Comparison of ENCODE assay signal across 8 mouse cellular contexts in the genomic region with DNA sequence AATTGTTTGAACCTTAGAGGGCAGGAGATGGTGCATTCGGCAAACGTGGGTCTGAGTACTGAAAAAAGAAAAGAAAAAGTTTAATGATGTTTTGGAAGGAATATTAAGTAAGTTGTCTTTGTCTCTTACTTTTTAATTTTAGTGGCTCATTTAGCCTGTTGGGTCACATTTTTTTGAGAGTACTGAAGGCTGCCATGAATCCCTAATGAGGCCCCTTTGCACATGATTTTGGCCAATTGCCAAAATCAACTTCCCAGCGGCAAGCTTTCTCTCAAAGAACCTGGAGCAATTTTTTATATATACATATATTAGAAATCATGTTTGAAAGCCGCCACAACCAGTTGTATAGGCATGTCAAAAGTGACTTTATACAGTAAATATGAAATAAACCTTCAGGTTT.
DNase-seq lines count a peak whose midpoint lies in the region; ATAC-seq and TF ChIP-seq lines count a peak whose summit lies in the region.

No protein-coding gene starts in this region.

- peaks cover 4% of the 10 kb centered on the region; the same call in 1 of the 2 replicates for H3K36me3 ChIP-seq in forebrain, embryonic 13.5 days (ENCODE audit: poor library complexity, severe bottlenecking)
- H3K36me3 ChIP-seq in hindbrain, postnatal 0 days (ENCODE audit: insufficient read depth, low read length) = no peaks in the 10 kb centered on the region
- H3K36me3 ChIP-seq in lung, embryonic 16.5 days (ENCODE audit: control insufficient read depth, insufficient read depth, low read length) = no peaks in the 10 kb centered on the region

- no peaks in the 10 kb centered on the region for H3K27me3 ChIP-seq in forebrain, embryonic 13.5 days
- H3K27me3 ChIP-seq in hindbrain, postnatal 0 days (ENCODE audit: insufficient read depth, low read length) = no peaks in the 10 kb centered on the region
- H3K27me3 ChIP-seq in lung, embryonic 16.5 days (ENCODE audit: control insufficient read depth, insufficient read depth, low read depth, low read length) = no peaks in the 10 kb centered on the region

- ATAC-seq in forebrain, embryonic 13.5 days = 0 out of 2 replicates have a peak, but pooled peaks have one; percentile 9
- no peak for ATAC-seq in hindbrain, postnatal 0 days
- peak; percentile 21; the same call in 1 of the 2 replicates for ATAC-seq in lung, embryonic 16.5 days (ENCODE audit: low read depth)
- no peak for ATAC-seq in megakaryocyte, adult 5-6 weeks (ENCODE audit: poor library complexity, severe bottlenecking)

- H3K27ac ChIP-seq in forebrain, embryonic 13.5 days = peak overlapping the region; percentile 96
- peak overlapping the region; percentile 79 for H3K27ac ChIP-seq in hindbrain, postnatal 0 days
- peak overlapping the region; percentile 92 for H3K27ac ChIP-seq in lung, embryonic 16.5 days (ENCODE audit: low read length)

- H3K4me3 ChIP-seq in forebrain, embryonic 13.5 days = peak overlapping the region; percentile 44
- H3K4me3 ChIP-seq in hindbrain, postnatal 0 days (ENCODE audit: low read length) = peak overlapping the region; percentile 36
- peak overlapping the region; percentile 43 for H3K4me3 ChIP-seq in lung, embryonic 16.5 days (ENCODE audit: low read length)

- H3K4me1 ChIP-seq in forebrain, embryonic 13.5 days = peaks cover 32% of the 10 kb centered on the region
- no peaks in the 10 kb centered on the region for H3K4me1 ChIP-seq in hindbrain, postnatal 0 days (ENCODE audit: insufficient read depth, low read length)
- peaks cover 3% of the 10 kb centered on the region; the same call in 1 of the 2 replicates for H3K4me1 ChIP-seq in lung, embryonic 16.5 days (replicated peaks; ENCODE audit: control insufficient read depth, insufficient read depth, low read length)

- TF ChIP-seq CTCF in hindbrain, postnatal 0 days (IDR thresholded peaks at IDR 0.05; ENCODE audit: low read depth) = no peak

- H3K9ac ChIP-seq in forebrain, embryonic 13.5 days = peak overlapping the region; percentile 65
- peak overlapping the region; percentile 40 for H3K9ac ChIP-seq in hindbrain, postnatal 0 days (replicated peaks; ENCODE audit: low read length)
- peak overlapping the region; percentile 44 for H3K9ac ChIP-seq in lung, embryonic 16.5 days (ENCODE audit: low read length)

- DNase-seq in left cerebral cortex, postnatal 10 days (ENCODE audit: extremely low spot score in 1 of 2, low spot score in 2 of 2) = peak; percentile 23 to 30
- no peak for DNase-seq in left cerebral cortex, adult 11 months (ENCODE audit: low spot score)
- DNase-seq in hindbrain, postnatal 0 days (ENCODE audit: low spot score) = peak; percentile 77
- peak; percentile 40 for DNase-seq in testis, postnatal 10 days (ENCODE audit: low spot score)
- no peak for DNase-seq in spleen, adult 12 weeks (ENCODE audit: low spot score)

- intact Hi-C loops in left cerebral cortex, postnatal 10 days (cut with DNase I) = loop anchor here (2.0 to 5.0 kb wide), 4 partner anchors 80 to 259 kb away; no protein-coding TSS in a partner anchor

- H3K9me3 ChIP-seq in forebrain, embryonic 13.5 days (replicated peaks) = no peaks in the 10 kb centered on the region
- no peaks in the 10 kb centered on the region for H3K9me3 ChIP-seq in hindbrain, postnatal 0 days (ENCODE audit: low read length)
- H3K9me3 ChIP-seq in lung, embryonic 16.5 days (ENCODE audit: control insufficient read depth, low read length) = no peaks in the 10 kb centered on the region

- H3K4me2 ChIP-seq in forebrain, embryonic 13.5 days = peak overlapping the region; percentile 58
- peak overlapping the region; percentile 55 for H3K4me2 ChIP-seq in hindbrain, postnatal 0 days (ENCODE audit: low read depth, low read length)
- peak overlapping the region; percentile 63 for H3K4me2 ChIP-seq in lung, embryonic 16.5 days (ENCODE audit: low read depth, low read length)

- WGBS in forebrain, embryonic 13.5 days = 3% methylated on average over 4 of the region's 4 CpGs
- WGBS in hindbrain, postnatal 0 days = 16% methylated on average over 4 of the region's 4 CpGs
- 2% methylated on average over 4 of the region's 4 CpGs for WGBS in lung, embryonic 16.5 days

Comparison
In these comparisons a context has a peak if more than half of its experiments do, and no peak if none do; other contexts are left out.
1. DNase-seq: peak in left cerebral cortex, postnatal 10 days (2 of 2), hindbrain, postnatal 0 days (single experiment) and testis, postnatal 10 days (single experiment); none in left cerebral cortex, adult 11 months (single experiment) and spleen, adult 12 weeks (single experiment).
2. ATAC-seq: peak in forebrain, embryonic 13.5 days (single experiment) and lung, embryonic 16.5 days (single experiment); none in hindbrain, postnatal 0 days (single experiment) and megakaryocyte, adult 5-6 weeks (single experiment).
3. Peak in every context shown above with its lines, with median percentiles within 50 percentile points of each other: H3K27ac ChIP-seq, H3K4me2 ChIP-seq, H3K4me3 ChIP-seq and H3K9ac ChIP-seq.